Mouse (Mus musculus) thymus, postnatal 14 days (tissue): ENCODE measurements at regions not wholly inside any gene's neighbourhood (a gene's known extent, or its start where the extent isn't known, plus 50 kb on each side); places are given as distances from the start of the nearest gene placed in this dataset.
"Not testable (repeated sequence)": the region's sequence is repeated elsewhere in the genome, so short reads cannot be mapped to it uniquely, and the experiment has no call there.

ENCODE experiments used
- DNase-seq: peaks from one replicate; pipeline ENCODE4 v3.0.0; 2021

- no peak for DNase-seq
These were observed 103.1 kb downstream of the Cenpf start for GRCm38 (mm10) chr1:189584831-189585230.

- DNase-seq, result no peak
These were observed 106.5 kb downstream of the Cenpf start for GRCm38 (mm10) chr1:189581427-189581826.

- peak; percentile 6 for DNase-seq
These were observed 108.5 kb downstream of the Cenpf start for GRCm38 (mm10) chr1:189579358-189579757.

- no peak for DNase-seq
These were observed 111.4 kb downstream of the Cenpf start for GRCm38 (mm10) chr1:189576311-189577002.

GRCm38 (mm10) chr1:189575525-189576240 lies 112.2 kb downstream of the Cenpf start:
- DNase-seq, result no peak

GRCm38 (mm10) chr1:189566491-189566890 lies 121.4 kb downstream of the Cenpf start:
- no peak for DNase-seq

- no peak for DNase-seq
These were observed 126.1 kb downstream of the Cenpf start for GRCm38 (mm10) chr1:189561831-189562230.

- no peak for DNase-seq
These were observed 127.3 kb downstream of the Cenpf start for GRCm38 (mm10) chr1:189560576-189560975.

- no peak for DNase-seq
These were observed 137.0 kb downstream of the Cenpf start for GRCm38 (mm10) chr1:189550851-189551250.

GRCm38 (mm10) chr1:189532834-189533233 lies 130.8 kb upstream of the Kcnk2 start:
- no peak for DNase-seq

- DNase-seq, result no peak
These were observed 124.3 kb upstream of the Kcnk2 start for GRCm38 (mm10) chr1:189526329-189526728.

- no peak for DNase-seq
These were observed 113.4 kb upstream of the Kcnk2 start for GRCm38 (mm10) chr1:189515476-189515875.

GRCm38 (mm10) chr1:189513358-189513757 lies 111.3 kb upstream of the Kcnk2 start:
- DNase-seq, result no peak

GRCm38 (mm10) chr1:189507301-189507700 lies 105.2 kb upstream of the Kcnk2 start:
- not testable (repeated sequence) for DNase-seq

- no peak for DNase-seq
These were observed 97.6 kb upstream of the Kcnk2 start for GRCm38 (mm10) chr1:189499703-189500102.

GRCm38 (mm10) chr1:189499141-189499540 lies 97.1 kb upstream of the Kcnk2 start:
- DNase-seq, result no peak

- DNase-seq, result no peak
These were observed 95.0 kb upstream of the Kcnk2 start for GRCm38 (mm10) chr1:189497031-189497430.

- no peak for DNase-seq
These were observed 93.5 kb upstream of the Kcnk2 start for GRCm38 (mm10) chr1:189495386-189496150.

GRCm38 (mm10) chr1:189494896-189495295 lies 92.8 kb upstream of the Kcnk2 start:
- no peak for DNase-seq

GRCm38 (mm10) chr1:189485336-189485735 lies 83.3 kb upstream of the Kcnk2 start:
- no peak for DNase-seq

- no peak for DNase-seq
These were observed 81.3 kb upstream of the Kcnk2 start for GRCm38 (mm10) chr1:189483331-189483730.

- no peak for DNase-seq
These were observed 76.0 kb upstream of the Kcnk2 start for GRCm38 (mm10) chr1:189478051-189478450.

GRCm38 (mm10) chr1:189476796-189477195 lies 74.7 kb upstream of the Kcnk2 start:
- DNase-seq, result no peak

GRCm38 (mm10) chr1:189473071-189473470 lies 71.0 kb upstream of the Kcnk2 start:
- DNase-seq, result no peak
